Mouse (Mus musculus) thymus, postnatal 0 days (tissue): ENCODE data around the gene Tpcn2. TPM values are rescaled to one million over a fixed set of nuclear protein-coding genes. Genes with fewer than 3 reads are reported as not detected.

Experiments
- DNase-seq: peaks from one replicate; pipeline ENCODE4 v3.0.0-alpha.2; 2015; ENCODE audit warnings: low spot score
- polyA plus RNA-seq: library from polyadenylated mRNA; unstranded; fragments of >200 nt; fragmentation: Nextera tagmentation; extraction: Ambion mirVana; gene quantifications from 2 replicates; pipeline ENCODE4 v1.2.1, GENCODE M21; 2015

Tpcn2 gene
- polyA plus RNA-seq, 1 experiment from 2014 or later = 13.4 TPM

DNA sequence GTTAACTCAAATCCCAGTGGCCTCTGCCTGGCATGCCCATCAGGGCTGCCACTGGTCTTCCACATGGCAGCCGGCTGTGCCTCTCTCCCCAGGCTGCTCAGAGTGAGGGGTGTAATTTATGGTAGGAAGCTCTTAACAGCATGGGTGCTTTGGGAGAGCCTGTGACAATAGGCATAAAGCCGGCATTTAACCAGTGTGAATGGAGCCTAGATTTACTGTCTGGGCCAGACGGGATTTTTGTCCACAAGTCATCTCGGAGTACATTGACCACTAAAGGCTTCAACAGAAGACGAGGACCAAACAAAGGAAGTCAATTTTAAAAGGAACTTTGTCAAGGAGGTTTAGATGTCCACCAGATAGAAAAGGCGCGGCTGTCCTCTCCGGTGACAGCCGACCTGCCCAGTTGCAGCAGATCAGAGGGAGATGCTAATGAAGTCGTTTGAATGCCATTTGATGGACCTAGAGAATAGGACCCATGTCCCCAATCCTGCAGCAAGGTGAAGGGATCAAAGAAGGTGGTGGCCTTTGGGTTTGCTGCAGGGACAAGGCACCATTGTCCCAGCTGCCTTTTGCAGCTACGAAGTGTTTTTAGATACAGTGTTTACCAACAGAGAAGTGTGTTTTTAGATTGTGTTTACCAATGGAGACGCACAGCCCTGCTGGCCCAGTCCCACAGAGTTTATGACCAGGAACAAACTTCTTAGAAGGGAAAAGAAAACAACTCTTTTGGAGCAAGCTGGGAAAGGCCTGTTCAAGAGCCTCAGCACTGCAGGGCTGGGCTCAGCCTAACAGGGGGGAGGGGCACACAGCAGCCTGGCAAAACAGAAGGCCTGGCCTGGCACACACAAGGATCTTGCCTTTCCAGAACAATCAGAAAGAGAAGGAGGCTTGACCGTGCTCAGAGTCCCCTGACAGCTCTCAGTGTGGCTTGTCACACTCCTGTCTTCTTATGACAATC lies 124.2 kb downstream of the Tpcn2 start:
- no peak for DNase-seq

DNA sequence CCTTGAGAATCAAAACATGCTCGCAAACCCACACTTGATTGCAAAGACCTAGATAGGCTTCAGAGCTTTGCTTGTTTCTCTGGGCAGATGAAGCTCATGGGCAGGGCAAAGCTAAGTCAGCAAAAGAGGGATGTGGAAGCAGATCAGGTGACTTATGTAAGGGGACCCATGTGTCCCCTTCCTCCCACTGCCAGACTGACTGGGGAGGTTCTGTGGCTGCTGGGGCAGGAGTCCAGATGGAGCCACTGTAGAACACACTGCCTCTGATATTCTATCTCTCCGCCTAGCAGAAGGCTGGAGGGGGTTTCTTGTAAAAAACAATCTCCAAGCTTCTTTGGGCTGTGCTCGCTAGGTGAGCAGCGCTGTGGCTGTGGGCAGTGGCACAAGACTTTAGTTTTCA lies 128.1 kb downstream of the Tpcn2 start:
- no peak for DNase-seq

DNA sequence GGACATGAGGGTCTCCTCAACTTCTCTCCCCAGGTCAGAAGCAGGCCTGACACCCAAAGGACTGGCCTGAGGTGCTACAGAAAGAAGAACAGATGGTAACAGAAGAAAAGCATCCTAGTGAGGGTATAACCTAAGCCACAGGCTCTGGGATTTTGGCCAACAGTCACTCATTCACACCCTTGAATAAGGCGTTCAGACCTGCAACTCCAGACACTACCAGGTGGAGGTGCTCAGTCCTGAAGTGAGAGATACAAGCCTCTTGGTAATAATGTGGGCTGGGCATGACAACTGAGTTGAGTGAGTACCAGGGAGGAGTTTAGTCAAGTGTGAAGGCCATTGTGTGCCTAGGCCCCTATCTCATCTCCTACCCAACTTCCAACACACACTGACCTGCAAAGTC lies 129.7 kb downstream of the Tpcn2 start:
- DNase-seq = no peak

DNA sequence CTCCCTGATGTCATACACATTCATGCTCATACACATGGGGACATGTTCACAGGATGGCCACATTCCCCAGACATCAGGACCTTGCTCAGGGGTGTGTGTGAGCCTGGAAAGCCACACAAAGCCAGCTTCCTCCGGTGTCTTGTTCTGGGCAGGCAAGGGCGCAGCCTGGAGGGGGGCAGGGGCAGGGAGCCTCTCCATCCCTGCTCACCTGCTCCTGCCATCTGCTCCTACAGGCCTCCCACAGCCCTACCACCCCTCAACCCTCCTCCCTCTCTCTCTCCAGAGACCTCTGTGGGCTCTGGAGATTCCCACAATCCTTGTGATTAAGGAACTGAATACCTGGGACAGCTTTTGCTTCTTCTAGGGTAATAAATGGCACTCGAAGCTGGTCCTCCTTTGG lies 132.0 kb downstream of the Tpcn2 start:
- DNase-seq = no peak

DNA sequence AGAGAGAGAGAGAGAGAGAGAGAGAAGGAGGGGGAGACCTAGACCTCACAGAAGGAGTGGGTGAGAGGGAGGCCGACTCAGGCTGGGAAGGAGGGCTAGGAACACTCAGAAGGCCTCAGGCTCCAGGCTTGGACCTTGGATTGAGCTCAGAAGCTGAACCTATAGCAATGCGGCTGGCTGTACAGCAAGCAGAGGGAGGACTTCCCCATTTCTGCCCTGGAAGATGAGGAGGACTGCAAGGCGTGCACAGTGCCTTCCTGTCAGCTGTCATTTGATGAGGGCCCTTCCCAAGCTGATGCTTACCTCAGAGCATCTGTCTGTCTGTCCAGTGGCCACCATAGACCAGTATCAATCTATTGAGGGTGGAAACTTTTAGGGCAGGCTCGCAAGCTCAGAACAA lies 134.9 kb downstream of the Tpcn2 start:
- no peak for DNase-seq

DNA sequence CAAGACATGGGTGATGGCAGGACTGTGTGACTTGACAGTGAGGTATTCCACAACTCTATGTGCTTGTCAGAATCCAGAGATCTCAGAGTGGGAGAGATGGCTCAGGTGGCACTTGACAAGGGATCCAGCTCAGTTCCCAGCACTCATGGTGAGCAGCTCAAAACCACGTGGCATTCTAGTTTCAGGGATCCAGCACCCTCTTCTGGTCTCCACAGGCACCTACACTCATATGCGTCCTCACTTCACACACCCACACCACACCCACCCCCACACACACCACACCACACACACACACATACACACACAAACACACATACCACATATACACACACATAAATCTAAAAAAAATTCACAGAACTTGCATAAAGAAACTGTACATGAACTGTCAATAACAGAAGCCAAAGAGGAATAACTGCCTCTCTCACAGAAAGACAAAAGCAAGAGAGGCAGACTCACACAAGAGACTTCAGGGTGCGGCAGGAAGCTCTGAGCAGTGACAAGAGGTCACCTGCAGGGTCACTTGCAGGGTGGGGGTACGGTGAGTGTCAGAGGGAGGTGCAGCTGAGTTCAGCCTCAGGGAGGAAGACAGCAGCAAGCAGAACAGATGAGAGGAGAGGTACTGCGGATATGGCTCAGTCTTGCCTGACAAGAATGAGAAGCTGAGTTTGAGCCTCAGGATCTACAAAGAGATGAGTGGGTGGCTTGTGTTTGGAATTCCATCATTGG lies 135.7 kb downstream of the Tpcn2 start:
- DNase-seq = no peak

DNA sequence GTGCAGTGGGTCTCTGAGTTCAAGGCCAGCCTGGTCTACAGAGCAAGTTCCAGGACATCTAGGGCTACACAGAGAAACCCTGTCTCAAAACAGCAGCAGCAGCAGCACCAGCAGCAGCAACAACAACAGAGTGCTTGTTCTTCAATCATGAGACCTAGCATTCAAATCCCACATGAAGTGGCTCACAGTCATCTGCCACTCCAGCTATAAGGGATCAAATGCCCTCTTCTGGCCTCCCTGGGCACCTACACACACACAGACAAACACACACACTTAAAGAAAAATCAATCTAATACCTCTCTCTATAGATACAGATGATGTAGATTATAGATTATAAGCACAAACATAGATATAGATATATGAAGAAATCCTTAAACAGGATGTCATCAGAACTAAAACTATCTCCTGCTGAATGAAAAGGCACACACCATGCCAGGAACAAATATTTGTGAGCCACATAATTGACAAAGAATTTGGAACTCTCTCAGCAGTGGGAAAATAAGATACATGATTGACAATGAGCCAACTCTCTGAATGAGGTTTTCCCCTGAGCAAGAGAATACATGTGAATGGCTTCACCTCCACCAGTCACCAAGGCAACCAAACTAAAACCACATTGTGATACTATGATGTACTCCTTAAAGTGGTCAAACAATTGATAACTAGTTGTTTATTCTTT lies 137.4 kb downstream of the Tpcn2 start:
- peak; percentile 4 for DNase-seq

DNA sequence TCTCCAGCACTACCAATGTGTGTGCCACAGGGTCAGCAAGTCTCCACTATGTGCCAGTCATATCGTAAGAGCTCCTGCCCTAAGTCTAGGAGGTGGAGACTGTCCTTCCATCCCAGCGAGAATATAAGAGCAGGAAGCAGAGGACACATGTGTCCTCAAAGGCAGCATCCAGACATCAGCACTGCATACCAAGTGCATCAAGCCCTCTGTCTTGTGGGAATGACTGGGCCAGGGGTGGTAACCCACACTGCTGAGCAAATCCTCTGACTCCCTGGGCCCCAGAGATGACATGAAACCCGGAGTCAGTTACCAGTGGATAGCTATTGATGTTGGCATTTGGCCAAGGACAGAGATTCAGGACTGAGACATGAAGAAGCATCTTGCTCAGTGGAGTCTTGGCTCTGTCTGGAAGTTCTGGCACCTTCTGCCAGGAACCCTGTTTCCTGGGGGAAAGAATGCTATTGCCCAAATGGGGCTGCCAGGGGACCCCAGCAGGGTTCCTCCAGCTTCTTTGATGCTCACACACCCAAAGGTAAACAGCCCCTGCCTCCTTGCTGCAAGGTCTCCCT lies 140.2 kb downstream of the Tpcn2 start:
- DNase-seq = no peak

DNA sequence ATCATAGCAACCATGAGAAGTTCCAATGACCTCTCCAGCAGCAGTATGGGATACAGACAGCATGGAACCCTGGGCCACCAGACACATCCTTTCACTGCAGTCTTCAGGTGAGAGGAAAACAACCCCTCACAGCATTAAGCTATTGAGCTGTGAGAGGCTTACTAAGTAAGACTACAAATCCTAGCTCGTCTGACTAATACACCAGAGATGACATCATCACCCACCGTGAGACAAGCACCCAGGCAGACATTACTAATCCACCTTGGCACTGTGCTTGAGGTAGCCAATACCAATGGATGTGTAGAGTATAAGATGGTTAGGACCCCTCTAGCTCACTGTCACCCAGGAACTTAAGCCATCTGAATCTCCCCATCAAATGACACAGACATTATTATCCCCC lies 143.2 kb downstream of the Tpcn2 start:
- no peak for DNase-seq

DNA sequence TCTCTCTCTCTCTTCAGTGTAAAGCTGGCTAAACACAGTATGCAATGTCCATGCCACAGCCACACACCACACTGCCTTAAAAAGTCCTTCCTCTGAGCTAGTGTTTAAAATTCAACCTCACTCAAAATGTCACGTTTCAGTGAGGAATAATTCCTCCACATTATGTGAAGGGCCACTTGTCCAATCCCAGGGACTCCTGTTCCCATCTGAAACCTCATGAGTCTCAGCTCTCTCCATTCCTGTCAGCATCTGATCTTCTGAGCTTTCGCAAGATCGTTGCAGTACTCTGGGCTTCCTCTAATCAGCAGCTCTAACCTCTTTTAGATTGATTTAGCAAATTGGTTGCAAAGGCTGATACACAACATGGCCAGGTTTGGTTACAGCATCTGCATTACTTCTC lies 144.2 kb downstream of the Tpcn2 start:
- no peak for DNase-seq

DNA sequence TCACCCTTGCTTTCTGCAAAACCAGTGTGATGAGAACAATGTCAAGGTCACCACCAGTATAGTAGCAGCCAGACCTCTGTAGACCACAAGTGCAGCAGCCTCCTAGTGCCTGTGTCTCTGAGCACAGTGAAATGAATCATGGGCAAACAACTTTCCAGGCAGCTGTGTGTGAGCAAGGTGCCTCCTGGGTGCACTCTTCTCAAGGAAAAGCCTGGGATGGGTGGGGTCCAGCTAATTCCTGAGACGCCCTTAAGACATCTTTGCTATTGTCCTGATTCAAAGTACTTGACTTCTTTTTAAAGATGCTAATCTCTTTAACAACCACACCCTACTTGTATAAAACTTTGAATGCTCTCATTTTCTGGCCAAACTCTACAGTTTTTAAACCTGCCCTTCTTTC lies 144.7 kb downstream of the Tpcn2 start:
- DNase-seq = no peak

DNA sequence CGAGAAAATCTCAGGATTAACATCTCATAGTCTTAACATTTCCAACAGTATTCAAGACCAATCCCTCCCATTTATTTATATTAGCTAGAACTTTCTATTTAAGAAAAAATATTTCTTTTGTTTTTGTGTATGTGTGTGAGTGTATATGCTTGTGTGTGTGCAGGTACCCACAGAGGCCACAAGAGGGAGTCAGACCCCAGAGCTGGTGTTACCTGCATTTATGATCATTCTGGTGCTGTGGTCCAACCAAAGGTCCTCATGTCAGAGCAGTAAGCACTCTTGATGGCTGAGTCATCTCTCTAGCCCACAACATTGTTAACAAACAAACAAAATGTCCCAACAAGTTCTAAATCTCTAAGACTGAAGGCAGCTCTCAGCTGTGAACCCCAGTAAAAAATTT lies 145.9 kb downstream of the Tpcn2 start:
- no peak for DNase-seq

DNA sequence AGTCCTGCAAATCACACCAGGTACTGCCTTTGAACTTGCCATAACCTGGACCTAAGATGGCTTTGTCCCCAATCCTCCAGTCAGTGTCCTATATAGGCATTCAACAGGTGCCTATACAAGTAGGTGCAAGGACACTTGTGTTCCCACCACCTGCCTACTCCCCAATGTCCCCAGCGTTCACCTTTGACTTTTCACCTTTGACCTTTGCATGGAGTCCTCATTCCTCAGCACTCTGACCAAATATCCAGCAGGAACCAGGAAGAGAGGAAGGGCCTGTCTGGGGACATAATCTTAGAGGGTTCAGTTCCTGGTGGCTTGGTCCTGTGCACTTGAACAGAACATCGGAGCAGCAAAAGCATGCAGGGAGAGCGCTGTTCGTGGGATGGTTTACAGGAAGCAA lies 147.0 kb downstream of the Tpcn2 start:
- DNase-seq = no peak

Other genes starting within 250 kb of the Tpcn2 start
- 0.57 TPM in 1 of 2 replicates, not detected in the other for gene 1810010D01Rik, start 75.9 kb downstream of the Tpcn2 start, polyA plus RNA-seq
- 1.1 and 1.2 TPM in 2 replicates for gene Mrgprf, start 16.8 kb upstream of the Tpcn2 start, polyA plus RNA-seq
- 0.04 and 0.07 TPM in 2 replicates for gene Mrgprd, start 30.8 kb upstream of the Tpcn2 start, polyA plus RNA-seq